Mouse (Mus musculus) erythroblast, embryonic 14.5 days (primary cell): ENCODE data around the gene 5830411N06Rik.

Source experiments
- GATA1 ChIP-seq: IDR thresholded peaks from 2 replicates; pipeline ENCODE4 v1.6.1; 2012; ENCODE audit warnings: low read length, inconsistent platforms, mixed read lengths
- TAL1 ChIP-seq: IDR thresholded peaks from 3 replicates; pipeline ENCODE4 v1.6.1; 2012; ENCODE audit warnings: low read length, inconsistent platforms, mixed read lengths

GRCm38 (mm10) chr7:140295746-140296145 lies 48.7 kb downstream of the 5830411N06Rik start:
- no peak for TF ChIP-seq GATA1
- no peak for TF ChIP-seq TAL1
